Mouse (Mus musculus): ENCODE measurements around the gene Myh7.

DNA sequence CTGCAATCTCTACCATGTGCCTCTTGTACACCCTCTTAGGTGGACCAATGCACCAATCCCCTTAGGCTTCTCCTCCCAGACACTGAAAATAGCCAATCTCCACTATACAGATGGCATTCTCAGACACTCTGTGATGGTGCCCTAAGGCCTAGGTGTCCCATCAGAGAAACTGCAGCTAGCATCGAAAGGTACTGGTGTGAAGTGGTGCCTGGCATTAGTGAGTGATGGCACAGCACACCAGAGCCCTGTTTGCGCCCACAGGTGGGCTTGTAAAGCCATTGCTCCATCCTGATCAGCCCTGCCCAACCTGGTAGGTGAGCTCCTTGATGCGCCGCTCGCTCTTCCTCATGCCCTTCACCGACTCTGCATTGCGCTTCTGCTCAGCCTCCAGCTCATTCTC lies 50.5 kb downstream of the Myh7 start:
- TF ChIP-seq CTCF (IDR thresholded peaks at IDR 0.05; ENCODE audit: insufficient read depth, low read length) (no peak), POLR2A (IDR thresholded peaks at IDR 0.05; ENCODE audit: borderline replicate concordance, extremely low read depth, low read depth, low read length) (no peak)
